Mouse (Mus musculus) ES-E14 (cell line): ENCODE measurements at regions not wholly inside any gene's neighbourhood (a gene's known extent, or its start where the extent isn't known, plus 50 kb on each side); places are given as distances from the start of the nearest gene placed in this dataset.

ENCODE experiments used
- CHD2 ChIP-seq: IDR thresholded peaks from 2 replicates; pipeline ENCODE4 v1.6.1; 2014; ENCODE audit warnings: mild to moderate bottlenecking, low read depth, low read length, inconsistent platforms
- HCFC1 ChIP-seq: IDR thresholded peaks from 2 replicates; pipeline ENCODE4 v1.6.1; 2012; ENCODE audit warnings: low read length, inconsistent platforms, borderline replicate concordance; ENCODE audit not compliant: insufficient read depth
- MAFK ChIP-seq: IDR thresholded peaks from 2 replicates; pipeline ENCODE4 v1.6.1; 2014; ENCODE audit warnings: mild to moderate bottlenecking, low read depth, low read length, inconsistent platforms; ENCODE audit not compliant: insufficient read depth
- ZC3H11A ChIP-seq: IDR thresholded peaks from 2 replicates; pipeline ENCODE4 v1.6.1; 2012; ENCODE audit warnings: low read depth, mild to moderate bottlenecking, inconsistent platforms, low read length, borderline replicate concordance
- ZNF384 ChIP-seq: IDR thresholded peaks from 2 replicates; pipeline ENCODE4 v1.6.1; 2012; ENCODE audit warnings: low read depth, low read length, inconsistent platforms

DNA sequence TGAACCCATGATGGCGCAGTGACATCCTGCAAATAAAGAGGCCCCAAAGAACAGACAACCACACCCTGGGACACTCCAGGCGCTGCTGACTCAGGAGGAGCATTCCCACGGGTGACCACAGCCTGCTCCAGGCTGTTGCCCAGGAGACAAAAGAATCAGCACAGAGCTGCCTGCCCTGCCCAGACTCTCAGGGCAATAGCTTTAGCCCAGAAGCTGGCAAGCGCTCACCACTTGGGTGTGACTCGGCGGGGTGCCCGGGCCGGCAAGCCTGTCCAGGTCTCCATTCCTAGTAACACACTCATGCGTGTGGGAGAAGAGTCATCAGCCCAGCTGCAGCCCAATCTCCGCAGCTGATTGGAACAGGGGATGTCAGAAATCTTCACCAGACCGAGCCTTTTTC is 148.8 kb upstream of the Hes1 start:
- TF ChIP-seq CHD2 (no peak), ZC3H11A (no peak), MAFK (no peak), HCFC1 (no peak), ZNF384 (no peak)
